Mouse (Mus musculus): ENCODE results near the gene Scyl1. TPM values are rescaled to one million over a fixed set of nuclear protein-coding genes. Genes with fewer than 3 reads are reported as not detected.

Gene Scyl1
- polyA plus RNA-seq, 1 experiment from 2014 or later = 73.7 TPM

DNA sequence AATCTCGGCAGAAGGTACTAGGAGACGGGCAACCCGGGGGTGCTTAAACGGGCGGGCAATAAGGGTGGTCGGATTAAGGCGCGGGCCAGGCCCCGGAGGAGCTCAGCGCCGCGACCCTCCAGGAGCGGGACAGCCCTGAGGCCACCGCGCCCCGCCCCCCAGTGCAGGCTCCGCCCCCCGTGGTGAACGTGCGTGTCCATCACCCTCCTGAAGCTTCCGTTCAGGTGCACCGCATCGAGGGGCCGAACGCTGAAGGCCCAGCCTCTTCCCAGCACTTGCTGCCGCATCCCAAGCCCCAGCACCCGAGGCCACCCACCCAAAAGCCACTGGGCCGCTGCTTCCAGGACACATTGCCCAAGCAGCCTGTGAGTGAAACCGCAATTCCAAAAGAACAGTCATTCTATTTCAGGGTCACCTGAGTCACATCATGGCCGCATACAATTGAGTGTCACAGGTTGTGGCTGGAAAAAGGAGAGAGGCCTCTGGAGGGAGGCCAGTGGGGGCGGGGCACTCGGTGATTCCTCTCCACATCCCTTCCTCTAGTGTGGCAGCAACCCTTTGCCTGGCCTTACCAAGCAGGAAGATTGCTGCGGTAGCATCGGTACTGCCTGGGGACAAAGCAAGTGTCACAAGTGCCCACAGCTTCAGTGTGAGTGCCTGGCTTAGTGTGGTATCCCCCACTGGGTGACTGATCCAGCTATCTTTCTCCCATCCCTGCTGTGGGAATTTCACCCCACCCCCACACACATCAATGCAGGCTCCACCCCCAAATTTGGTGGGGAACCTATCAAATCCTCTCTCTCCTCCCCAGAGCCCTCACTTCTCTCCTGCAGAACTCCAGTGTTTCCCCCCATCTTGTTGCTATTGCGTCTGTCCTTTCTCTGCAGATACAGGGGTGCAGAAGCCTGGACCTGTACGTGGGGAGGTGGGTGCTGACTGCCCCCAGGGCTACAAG lies 25.2 kb downstream of the Scyl1 start:
- Histone ChIP-seq H3K36me3 (no peaks in the 10 kb centered on the region), H3K4me2 (replicated peaks) (peak overlapping the region; percentile 42), H3K9me3 (replicated peaks) (no peaks in the 10 kb centered on the region), H3K4me1 (peaks cover 48% of the 10 kb centered on the region), H3K9ac (peak overlapping the region; percentile 51), H3K4me3 (peak overlapping the region; percentile 21), H3K27ac (no peak overlapping the region), H3K27me3 (peaks cover 85% of the 10 kb centered on the region)
- 5% methylated on average over 36 of the region's 36 CpGs for WGBS
- no peak for ATAC-seq (ENCODE audit: low FRiP score)

DNA sequence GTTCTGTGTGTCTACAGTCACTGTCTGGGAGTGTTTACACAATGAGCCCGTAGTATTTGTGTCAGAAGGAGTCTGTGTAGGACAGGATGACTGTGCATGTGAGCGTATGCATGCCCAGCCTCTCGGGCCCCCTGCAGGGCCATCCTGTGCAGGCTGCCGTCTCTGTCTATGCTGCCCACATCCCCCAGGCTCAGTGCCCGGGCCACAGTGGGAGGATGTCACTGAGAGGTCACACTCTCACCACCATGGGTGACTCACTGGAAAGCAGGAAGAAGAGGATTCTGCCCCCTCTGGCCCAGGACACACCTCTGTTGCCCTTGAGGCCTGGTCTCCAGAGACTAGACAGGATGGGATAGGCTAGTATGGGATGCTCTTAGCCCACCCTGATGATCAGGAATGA lies 27.6 kb downstream of the Scyl1 start:
- Histone ChIP-seq H3K36me3 (no peaks in the 10 kb centered on the region), H3K9ac (no peak overlapping the region; the same call in 1 of the 2 replicates), H3K4me3 (no peak overlapping the region), H3K27me3 (peaks cover 79% of the 10 kb centered on the region), H3K27ac (no peak overlapping the region), H3K4me1 (peaks cover 54% of the 10 kb centered on the region), H3K4me2 (replicated peaks) (peak overlapping the region; percentile 98; the same call in 1 of the 2 replicates), H3K9me3 (replicated peaks) (no peaks in the 10 kb centered on the region)
- WGBS = 47% methylated on average over 5 of the region's 5 CpGs
- no peak for ATAC-seq (ENCODE audit: low FRiP score)

DNA sequence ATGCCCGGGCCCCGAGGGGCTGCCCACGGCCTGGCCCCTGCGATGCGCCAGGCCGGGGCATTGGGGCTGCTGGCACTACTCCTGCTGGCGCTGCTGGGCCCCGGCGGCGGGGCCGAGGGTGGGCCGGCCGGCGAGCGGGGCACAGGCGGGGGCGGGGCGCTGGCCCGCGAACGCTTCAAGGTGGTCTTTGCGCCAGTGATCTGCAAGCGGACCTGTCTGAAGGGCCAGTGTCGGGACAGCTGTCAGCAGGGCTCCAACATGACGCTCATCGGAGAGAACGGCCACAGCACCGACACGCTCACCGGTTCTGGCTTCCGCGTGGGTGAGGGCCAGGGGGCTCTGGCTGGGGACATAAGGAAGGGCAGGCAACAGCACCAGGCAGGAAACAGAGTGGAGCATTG lies 29.0 kb downstream of the Scyl1 start:
- Histone ChIP-seq H3K9ac (peak overlapping the region; percentile 84), H3K9me3 (replicated peaks) (no peaks in the 10 kb centered on the region), H3K4me2 (replicated peaks) (peak overlapping the region; percentile 98), H3K4me1 (peaks cover 54% of the 10 kb centered on the region), H3K27me3 (peaks cover 77% of the 10 kb centered on the region), H3K4me3 (peak overlapping the region; percentile 55), H3K36me3 (no peaks in the 10 kb centered on the region), H3K27ac (peak overlapping the region; percentile 79)
- WGBS = under 1% methylated on average over 32 of the region's 32 CpGs
- ATAC-seq (ENCODE audit: low FRiP score) = peak; percentile 61

DNA sequence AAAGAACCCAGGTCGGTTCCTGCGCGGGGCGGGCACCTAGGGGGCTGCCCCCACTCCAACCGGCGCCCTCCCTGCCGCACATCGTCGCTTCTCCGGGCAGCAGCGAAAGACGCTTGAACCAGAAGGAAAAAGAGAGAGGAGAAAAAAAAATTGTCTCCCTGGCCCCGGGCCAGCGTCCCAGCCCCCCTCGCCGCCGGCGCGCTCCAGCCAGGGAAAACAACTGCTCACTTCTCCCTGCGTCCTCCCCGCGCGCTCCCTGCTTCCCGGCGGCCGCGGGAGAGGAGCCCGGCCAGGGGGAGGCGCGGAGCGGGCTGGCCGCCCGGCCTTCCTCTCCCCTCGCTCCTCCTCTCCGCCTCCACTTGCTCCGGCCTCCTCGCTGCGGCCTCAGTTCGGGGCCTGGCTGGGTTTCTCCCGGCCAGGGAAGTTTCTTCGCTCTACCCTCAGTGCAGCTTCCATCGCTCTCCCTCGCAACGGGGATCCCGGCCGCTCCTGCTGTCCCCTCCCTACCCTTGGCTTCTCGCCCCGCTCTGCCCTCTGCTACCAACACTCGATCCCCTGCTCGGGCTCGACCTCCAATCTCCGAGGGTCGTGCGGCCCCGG lies 29.5 kb downstream of the Scyl1 start:
- Histone ChIP-seq H3K9ac (peak overlapping the region; percentile 84), H3K4me1 (peaks cover 51% of the 10 kb centered on the region), H3K27ac (peak overlapping the region; percentile 79), H3K4me3 (peak overlapping the region; percentile 55), H3K4me2 (replicated peaks) (peak overlapping the region; percentile 98), H3K36me3 (no peaks in the 10 kb centered on the region), H3K9me3 (replicated peaks) (no peaks in the 10 kb centered on the region), H3K27me3 (peaks cover 73% of the 10 kb centered on the region)
- peak; percentile 66 for ATAC-seq (ENCODE audit: low FRiP score)
- under 1% methylated on average over 49 of the region's 55 CpGs for WGBS

DNA sequence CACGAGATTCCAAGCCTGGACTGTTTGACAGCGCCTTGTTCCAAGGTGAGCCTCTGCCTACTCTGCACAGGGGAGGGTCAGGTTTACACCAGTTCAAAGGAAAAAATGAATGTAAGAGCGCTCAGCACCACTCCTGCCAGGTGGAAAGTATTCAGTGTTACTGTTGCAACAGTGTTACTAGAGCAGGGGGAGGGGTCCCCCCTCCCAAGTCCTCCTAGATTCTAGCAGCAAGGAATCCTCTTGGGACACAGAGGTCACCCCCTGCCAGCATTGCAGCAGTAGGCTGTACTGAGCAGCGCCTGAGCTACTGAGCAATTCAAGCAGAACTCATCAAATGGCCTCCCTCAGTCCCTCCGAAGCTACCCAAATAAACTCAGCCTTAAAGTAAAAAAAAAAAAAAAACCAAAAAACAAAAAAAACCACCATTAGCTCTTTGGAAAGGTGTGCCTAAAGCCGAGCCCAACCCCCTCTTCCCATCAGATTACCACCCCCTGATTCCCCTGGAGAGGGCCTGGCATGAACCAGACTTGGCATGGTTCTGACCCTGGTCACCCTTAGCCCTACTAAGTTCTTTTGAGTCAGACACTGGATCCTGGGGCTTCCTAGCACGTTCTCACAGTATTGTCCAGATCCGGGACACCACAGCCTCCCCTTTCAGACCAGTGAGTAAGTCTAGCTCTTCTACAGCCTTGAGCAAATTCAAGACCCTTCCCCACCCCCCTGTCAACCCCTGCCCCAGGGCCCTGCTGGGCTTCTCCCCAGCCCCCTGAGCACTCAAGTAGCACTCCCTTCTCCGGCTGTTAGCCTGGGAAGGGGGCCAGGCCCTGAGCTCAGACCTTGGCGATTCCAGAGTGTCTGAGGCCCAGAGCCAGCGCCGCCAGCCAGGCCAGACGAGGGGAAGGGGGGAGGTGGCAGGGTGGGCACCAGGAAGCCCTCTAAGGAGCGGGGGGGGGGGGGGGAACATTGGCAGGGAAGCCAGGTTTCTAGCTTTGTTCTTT lies 30.6 kb downstream of the Scyl1 start, which contains the start of gene Ltbp3:
Gene Ltbp3, plus strand, starts transcription at position 585 of the 998 bp plus-strand sequence.
- H3K27ac ChIP-seq = peak within 1 kb of the TSS; percentile 79
- peak within 1 kb of the TSS; percentile 55 for H3K4me3 ChIP-seq
- peaks cover 41% of the 10 kb centered on the region for H3K4me1 ChIP-seq
- peak within 1 kb of the TSS; percentile 98 for H3K4me2 ChIP-seq (replicated peaks)
- 12% methylated on average over 14 of the region's 14 CpGs for WGBS
- ATAC-seq (ENCODE audit: low FRiP score) = no peak; the same call in 1 of the 2 replicates
- H3K9me3 ChIP-seq (replicated peaks) = no peaks in the 10 kb centered on the region
- no peaks in the 10 kb centered on the region for H3K36me3 ChIP-seq
- peaks cover 62% of the 10 kb centered on the region for H3K27me3 ChIP-seq
- peak within 1 kb of the TSS; percentile 84 for H3K9ac ChIP-seq

DNA sequence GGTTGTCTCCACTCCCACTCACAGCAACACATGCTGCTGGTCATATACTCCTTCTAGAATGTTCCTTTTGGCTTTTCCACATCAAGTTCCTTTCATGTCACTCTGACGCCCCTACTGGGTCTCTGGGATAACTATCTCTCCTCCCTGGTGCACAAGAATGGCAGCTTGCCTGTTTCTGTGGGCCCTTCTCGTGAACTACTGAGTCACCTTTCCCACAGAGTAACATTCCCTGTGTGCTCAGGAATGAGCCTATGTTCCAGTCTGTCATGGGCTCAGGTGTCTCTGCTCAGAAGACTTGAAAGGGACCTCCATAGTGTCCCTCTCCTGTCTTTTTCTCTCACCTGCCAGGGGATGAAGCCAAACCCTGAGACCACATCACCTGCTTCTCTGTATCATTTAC lies 31.8 kb downstream of the Scyl1 start:
- Histone ChIP-seq H3K4me3 (no peak overlapping the region), H3K27ac (no peak overlapping the region), H3K9me3 (replicated peaks) (no peaks in the 10 kb centered on the region), H3K27me3 (peaks cover 59% of the 10 kb centered on the region), H3K9ac (no peak overlapping the region), H3K4me1 (peaks cover 37% of the 10 kb centered on the region), H3K4me2 (replicated peaks) (no peak overlapping the region), H3K36me3 (no peaks in the 10 kb centered on the region)
- WGBS = 50% methylated on average over 2 of the region's 2 CpGs
- ATAC-seq (ENCODE audit: low FRiP score) = no peak

DNA sequence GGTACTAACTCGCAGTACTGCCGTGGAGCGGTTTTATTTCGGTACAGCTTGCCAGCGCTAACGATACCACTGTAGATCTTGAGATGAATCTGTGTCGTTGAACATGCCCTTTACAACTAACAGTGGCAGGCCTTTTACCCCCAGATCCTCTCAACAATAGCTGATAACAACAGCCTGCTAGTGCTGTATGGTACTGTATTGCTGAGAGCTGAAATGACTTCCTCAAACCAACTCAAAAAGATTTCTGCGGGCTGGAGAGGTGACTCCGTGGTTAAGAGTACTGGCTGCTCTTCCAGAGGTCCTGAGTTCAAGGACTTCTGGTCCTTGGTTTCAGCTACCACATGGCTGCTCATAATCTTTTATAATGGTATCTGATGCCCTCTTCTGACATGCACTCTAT lies 36.9 kb downstream of the Scyl1 start:
- Histone ChIP-seq H3K4me3 (no peak overlapping the region), H3K4me1 (peaks cover 22% of the 10 kb centered on the region), H3K27me3 (peaks cover 19% of the 10 kb centered on the region), H3K9me3 (replicated peaks) (no peaks in the 10 kb centered on the region), H3K4me2 (replicated peaks) (no peak overlapping the region), H3K36me3 (0 out of 2 replicates have a peak, but pooled peaks cover 3% of the 10 kb centered on the region), H3K9ac (no peak overlapping the region), H3K27ac (no peak overlapping the region)
- ATAC-seq (ENCODE audit: low FRiP score) = no peak
- WGBS = 83% methylated on average over 9 of the region's 9 CpGs

DNA sequence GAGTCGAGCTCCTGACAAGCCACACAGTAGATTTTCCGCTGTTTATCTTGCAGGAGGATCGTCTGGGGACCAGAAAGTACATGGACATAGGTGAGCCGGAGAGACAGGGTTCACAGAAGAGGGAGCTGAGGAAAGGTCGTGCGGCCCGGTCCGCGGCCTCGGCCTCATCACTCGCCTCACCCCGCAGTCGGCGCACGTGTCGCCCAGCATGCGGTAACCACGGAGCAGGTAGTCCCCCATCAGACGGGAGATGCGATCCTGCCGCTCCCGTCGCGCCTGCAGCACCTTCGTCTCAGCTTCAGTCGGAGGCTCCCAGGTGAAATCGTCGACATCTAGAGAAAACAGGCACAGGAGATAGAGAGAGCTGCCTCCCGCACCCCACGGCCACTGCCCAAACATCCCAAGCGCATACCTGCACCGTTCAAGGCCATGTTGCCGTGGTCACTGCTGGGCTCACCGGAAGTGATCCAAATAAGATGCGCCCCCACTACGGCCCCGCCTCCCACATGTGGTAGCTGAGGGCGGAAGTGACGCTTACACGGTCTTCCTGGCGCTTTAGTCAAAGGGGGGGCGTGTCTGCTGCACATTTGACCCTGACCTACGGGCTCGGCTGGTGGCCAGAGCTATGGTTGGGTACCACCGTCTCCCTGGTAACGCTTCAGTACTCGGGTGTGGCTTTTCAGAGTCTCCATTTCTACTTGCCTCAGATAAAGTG lies 39.8 kb downstream of the Scyl1 start:
- H3K36me3 ChIP-seq = 0 out of 2 replicates have a peak, but pooled peaks cover 6% of the 10 kb centered on the region
- peaks cover 8% of the 10 kb centered on the region for H3K27me3 ChIP-seq
- H3K9me3 ChIP-seq (replicated peaks) = no peaks in the 10 kb centered on the region
- peaks cover 45% of the 10 kb centered on the region for H3K4me1 ChIP-seq
- whole genome bisulfite sequencing = under 1% methylated on average over 47 of the region's 47 CpGs
- peak overlapping the region; percentile 66 for H3K27ac ChIP-seq
- peak overlapping the region; percentile 99 for H3K4me2 ChIP-seq (replicated peaks)
- H3K4me3 ChIP-seq = peak overlapping the region; percentile 82
- peak; percentile 82 for ATAC-seq (ENCODE audit: low FRiP score)
- H3K9ac ChIP-seq = peak overlapping the region; percentile 83

DNA sequence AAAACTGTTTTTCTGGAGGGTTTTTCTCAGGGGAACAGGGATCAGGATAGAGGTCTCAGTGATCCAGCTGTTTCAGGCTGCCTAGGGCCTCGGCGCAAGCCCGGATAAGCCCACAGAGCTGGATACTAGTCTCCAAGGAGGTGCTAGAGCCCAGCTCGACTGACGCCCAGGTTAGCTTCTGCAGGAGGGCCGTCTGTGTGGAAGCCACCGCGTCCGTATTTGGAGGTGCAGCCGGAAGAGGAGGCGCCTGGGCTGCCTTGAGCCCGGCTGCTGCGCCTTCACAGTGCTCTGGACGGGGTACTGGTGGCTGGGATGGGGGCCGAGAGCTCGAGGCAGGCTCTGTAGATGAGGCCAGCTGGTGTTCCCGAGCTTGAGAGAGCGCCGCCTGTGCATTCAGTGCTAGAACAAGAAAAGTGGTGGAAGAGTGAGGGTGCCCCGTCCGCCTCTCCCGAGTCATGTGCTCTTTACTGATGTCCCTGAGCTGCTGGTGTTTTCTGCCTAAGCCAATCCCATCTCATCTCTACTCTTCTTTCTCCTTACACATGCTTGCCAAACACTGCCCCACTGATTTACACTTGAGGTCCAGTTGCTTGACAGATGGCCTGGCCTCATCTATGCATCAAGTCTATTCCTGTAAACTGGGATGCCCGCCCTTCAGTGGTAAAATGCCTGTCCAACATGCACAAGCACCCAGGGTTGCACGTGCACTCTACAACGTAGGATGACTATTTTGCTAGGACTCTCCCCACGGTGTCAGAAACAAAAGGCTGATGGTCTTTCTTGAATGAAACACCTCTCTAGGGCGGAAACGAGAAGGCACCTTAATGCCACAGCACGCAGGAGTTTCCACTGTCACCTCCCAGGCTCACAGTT lies 40.7 kb downstream of the Scyl1 start:
- Histone ChIP-seq H3K27me3 (peaks cover 8% of the 10 kb centered on the region), H3K4me2 (replicated peaks) (peak overlapping the region; percentile 99), H3K4me1 (peaks cover 54% of the 10 kb centered on the region), H3K36me3 (0 out of 2 replicates have a peak, but pooled peaks cover 6% of the 10 kb centered on the region), H3K4me3 (peak overlapping the region; percentile 82), H3K9ac (peak overlapping the region; percentile 93), H3K27ac (no peak overlapping the region), H3K9me3 (replicated peaks) (no peaks in the 10 kb centered on the region)
- ATAC-seq (ENCODE audit: low FRiP score) = no peak
- 75% methylated on average over 29 of the region's 29 CpGs for WGBS

DNA sequence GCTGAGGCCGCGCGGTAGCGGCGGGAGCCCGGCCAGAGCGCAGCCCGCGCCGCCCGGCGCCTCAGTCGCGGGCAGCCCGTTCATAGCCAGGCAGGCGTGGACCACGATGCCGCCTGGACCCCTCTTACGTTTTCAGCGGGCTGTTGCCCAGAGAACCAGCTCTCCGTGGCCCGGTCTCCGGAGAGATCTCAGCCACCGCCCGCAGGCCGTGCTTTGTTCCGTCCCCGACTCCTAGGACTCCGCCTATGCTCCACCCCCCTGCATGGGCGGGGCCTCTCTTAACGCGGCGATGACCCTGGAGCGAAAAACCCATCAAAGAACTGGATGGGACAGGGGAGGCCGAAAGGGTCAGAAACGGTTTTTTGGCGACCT lies 41.8 kb downstream of the Scyl1 start, which contains the start of gene Fam89b:
Gene Fam89b, minus strand, starts transcription at position 210 of the 372 bp plus-strand sequence.
- peaks cover 17% of the 10 kb centered on the region for H3K36me3 ChIP-seq
- peak within 1 kb of the TSS; percentile 79 for H3K4me3 ChIP-seq
- H3K9ac ChIP-seq = peak within 1 kb of the TSS; percentile 93
- peak within 1 kb of the TSS; percentile 91 for H3K27ac ChIP-seq
- 1% methylated on average over 36 of the region's 37 CpGs for WGBS
- no peaks in the 10 kb centered on the region for H3K9me3 ChIP-seq (replicated peaks)
- H3K27me3 ChIP-seq = no peaks in the 10 kb centered on the region; the same call in none of the 2 replicates
- peaks cover 65% of the 10 kb centered on the region for H3K4me1 ChIP-seq
- peak; percentile 83 for ATAC-seq (ENCODE audit: low FRiP score)
- peak within 1 kb of the TSS; percentile 98 for H3K4me2 ChIP-seq (replicated peaks)
